Mouse (Mus musculus) urinary bladder, adult 18-20 months (tissue): ENCODE measurements around the gene Trim69.

ENCODE experiments used
- DNase-seq, 2 experiments: peaks; one replicate each; pipeline ENCODE4 v3.0.0; 2022; ENCODE audit warnings: low spot score in 2 of 2, mixed read lengths in 2 of 2

Gene Trim69

DNA sequence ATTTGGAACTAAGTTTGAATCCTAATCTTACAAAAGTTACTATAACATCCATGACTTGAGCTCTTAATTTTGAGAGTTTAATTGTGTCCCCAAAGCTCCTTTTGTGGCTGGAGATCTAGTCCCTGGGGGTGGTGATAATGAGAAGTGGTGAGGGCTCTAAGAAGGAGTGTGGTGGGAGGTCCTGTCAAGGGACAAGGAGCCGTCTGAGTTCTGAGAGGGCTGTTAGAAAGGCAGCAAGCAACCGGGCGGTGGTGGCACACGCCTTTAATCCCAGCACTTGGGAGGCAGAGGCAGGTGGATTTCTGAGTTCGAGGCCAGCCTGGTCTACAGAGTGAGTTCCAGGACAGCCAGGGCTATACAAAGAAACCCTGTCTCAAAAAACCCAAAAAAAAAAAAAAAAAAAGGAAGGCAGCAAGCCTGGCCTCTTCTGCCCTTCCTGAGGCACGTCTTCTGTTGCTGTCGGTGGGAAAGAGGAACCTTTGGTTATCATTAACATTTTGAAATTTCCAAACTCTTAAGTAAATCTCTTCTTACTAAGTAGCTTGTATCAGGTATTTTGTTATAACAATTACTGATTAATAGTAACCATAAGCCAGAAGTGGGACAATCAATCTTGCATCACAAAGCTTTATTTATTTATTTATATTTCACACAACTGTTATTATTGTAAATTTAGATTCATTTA is 6.7 kb upstream of the Trim69 start:
- no peak for DNase-seq

DNA sequence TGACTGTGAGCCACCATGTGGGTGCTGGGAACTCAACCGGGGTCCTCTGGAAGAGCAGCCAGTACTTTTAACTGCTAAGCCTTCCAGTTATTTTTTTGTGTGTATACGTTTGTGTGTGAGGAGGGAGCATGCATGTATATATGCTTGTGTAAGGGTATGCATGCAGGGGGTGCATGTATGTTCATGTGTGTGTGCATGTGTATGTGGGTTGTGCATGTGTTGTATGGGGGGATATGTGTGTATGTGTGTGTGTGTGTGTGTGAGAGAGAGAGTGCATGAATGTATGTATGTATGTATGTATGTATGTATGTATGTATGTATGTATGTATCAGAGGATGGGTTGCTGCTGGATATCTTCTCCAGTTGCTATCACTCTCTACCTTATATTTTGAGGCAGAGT is 6.0 kb upstream of the Trim69 start:
- no peak for DNase-seq

DNA sequence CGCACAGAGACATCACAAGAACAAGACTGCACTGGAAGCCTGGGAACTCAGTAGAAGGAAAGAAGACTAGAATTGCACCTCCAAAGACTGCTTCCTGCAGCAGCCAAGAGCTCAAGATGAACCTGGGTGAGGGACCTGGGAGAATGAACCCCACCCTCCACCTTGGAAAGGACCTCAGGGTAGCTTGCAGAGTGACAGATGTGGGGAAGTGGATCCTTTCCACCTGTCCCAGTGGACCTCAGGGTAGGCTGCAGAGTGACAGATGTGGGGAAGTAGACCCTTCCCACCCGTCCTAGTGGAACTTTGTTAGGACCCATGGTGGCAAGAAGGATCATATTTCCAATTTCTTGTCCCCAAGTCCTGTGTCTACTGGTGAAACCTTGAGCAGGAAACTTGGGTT is 5.2 kb upstream of the Trim69 start:
- DNase-seq = no peak

DNA sequence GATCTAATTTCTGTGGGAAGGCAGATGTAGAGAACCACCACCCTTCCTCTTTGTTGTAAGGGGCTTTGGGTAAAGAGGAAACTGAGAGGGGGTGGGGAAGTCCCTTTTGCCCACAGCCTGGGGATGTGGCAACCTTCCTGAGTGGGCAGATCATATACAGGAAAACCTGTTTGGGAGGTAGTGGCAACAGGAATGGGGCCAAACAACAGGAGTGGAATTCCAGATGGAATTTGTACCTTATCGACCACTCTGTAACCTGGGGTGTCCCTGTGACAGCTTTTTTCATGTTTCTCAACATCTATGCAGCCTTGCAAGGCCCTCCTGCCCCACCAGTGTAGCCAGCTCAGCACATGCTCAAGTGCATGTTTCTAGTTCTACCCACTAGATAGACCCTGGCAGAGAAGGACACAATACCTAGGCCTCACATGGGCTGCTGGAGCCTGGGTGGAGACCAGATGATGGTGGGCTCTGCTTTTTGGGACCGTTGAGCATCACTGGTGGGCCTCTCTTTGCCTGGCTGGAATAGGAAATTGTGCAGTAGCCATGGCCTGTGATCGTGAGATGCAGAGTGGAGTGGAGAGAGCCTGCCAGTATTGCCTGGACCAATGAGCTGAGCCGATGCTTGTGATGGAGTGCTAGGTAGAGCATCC is 4.3 kb upstream of the Trim69 start:
- no peak for DNase-seq

DNA sequence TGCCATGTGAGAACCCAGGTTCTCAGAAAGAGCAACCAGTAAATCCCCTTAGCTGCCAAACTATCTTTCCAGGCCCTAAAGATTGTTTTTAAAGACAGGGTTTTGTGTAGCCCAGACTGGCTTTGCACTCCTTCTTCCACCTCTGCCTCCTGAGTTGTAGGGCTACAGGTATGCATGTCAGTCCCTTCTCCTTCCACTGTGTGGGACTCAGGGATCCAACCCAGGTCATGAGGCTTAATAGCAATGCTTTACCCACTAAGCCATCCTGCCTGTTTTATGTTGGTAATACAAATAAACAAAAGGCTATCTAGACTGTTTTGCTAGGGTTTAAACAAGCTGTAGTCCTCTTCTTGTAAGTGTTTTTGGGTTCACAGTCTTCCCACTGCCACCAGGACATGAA is 2.9 kb upstream of the Trim69 start:
- no peak for DNase-seq

DNA sequence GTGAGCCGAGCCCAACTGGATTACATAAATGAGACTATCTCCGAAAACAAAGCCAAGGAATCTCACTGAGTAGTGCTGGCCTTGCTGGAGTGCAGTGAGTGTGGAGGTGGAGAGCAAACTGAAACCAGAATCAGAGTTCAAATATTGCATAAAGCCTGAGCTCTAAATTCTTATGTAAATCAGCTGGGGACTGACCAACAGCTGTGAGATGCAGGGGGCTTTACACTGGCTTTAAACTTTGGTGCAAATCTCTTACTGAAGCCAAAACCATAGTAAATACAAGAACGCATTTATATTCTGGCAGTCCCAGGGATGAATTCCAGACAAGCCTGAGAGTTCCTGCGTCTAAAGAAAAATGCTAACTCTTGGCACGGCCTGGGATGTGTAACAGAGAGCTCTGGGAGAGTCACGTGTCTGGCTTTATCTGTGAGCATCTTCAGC is 2.1 kb upstream of the Trim69 start:
- DNase-seq = no peak

DNA sequence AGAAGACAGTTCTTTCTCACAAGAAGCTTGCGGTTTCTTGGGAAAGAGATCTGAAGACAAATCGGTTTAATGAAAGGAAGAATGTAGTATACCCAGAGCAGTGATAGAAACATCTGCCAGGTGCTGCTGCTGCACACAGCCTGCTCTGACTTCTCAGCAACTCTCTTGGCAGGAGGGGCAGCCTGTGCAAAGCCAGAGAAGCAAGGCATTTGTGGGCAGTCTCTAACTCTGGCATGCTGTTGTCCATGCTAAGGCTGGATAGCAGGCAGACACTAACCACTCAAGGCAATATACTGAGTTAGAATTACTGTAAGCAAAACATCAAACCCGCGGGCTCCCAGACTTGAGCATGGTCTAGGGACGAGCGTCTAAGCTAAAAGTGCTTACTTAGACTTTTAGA is 833 bp upstream of the Trim69 start:
- DNase-seq = no peak

DNA sequence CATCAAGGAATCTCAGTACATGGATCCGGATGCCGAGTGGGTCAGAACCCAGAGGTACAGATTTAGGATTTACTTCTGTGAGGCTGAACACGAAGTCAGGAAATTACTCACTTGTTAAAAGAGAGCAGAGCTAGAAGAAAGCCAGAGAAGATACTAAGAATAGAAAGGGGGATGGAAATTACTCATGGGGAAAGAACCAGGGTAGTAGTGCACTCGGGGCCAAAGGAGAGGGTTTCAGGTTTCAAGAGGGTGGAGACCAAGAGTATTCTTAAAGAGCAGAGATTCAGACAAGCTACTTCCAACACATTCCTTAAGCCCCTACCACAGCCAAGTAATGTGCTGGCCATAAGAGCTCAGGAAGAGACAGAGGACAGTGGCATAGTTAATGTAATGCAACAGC is 1.0 kb downstream of the Trim69 start:
- no peak for DNase-seq

DNA sequence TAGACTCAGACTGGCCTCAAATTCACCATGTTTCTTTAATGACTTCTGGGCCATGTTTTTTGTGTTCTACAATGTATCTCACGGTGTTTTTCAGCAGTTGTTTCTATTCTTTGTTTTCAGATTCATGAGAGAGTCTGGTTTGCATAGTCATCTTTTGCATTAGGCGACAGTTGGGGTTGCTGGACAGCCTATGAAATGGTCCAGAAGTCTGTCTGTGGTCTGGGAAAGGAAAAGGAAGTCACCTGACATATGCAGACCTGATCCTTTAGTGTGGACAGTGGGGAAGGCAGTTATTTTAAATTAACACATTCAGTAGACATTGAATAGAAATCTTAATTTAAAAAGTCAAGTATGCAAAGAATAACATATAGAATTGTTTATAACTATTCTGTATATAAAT is 2.0 kb downstream of the Trim69 start:
- DNase-seq = no peak

DNA sequence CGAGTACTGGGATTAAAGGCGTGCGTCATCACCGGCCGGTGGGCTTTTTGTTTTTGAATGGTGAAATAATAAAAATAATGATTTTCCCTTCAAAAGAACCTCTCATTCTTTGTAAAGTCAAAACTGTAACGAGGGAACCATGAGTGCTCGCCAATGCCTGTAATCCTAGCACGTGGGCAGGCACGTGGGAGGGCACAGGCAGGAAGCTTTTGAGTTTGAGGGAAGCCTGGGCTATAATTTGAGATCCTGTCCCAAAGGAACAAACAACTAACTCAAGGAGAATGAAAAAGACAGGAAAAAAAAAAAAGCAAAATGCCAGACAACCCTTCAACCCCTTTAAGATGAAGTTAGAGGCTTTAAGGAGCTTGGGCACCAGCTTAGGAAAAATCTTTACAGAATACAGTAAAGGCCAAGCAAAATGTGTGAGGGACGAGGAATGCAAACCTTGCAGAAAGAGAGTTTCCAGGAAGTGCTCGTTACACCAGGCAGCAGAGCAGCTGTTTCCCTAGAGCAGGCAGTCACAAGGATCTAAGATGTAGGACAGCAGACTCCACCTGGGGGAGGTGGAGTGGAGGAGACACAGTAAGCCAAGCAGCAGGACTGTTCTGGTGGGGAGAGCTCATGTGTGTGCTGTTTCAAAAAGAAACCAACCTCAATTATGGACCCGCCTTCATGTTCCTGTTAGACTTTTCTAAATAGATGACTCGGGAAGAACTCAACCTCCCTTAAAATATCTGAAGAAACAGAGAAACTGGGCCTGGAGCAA is 3.1 kb downstream of the Trim69 start:
- no peak for DNase-seq

DNA sequence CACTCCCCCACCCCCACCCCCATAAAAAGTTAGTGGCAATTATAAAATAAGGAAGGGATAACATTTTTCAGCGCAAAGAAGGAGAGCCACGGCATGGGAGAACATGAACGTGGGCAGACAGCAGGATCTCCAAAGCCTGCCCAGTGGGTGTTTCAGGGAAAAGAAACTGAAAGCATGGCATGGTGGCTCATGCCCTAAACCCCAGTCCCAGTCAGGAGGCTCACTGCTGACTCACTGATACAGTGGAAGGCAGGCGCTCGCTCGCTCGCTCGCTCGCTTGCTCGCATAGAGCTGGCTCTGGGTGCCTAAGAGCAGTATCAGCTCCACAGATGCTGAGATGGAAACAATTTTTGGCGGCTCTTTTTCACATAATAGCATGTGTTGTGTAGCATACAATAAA is 3.8 kb downstream of the Trim69 start:
- no peak for DNase-seq

DNA sequence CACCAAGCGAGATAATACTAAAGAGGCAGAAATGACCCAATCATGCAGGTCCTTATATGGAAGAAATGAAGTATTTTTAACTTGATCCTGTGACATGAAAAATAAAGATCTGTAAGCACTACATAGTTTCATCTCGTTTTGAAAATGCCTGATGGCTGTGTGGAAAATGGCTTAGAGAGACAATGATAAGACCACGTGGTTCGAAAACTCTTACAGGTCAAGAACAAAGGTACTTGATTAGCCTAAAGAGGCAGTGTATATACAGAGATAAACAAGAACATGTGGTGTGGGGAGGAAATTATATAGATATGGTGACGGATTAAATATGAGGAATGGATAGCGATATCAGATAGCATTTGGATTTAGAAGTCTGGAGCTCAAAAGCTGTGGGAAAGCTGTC is 10.8 kb downstream of the Trim69 start:
- DNase-seq = no peak

DNA sequence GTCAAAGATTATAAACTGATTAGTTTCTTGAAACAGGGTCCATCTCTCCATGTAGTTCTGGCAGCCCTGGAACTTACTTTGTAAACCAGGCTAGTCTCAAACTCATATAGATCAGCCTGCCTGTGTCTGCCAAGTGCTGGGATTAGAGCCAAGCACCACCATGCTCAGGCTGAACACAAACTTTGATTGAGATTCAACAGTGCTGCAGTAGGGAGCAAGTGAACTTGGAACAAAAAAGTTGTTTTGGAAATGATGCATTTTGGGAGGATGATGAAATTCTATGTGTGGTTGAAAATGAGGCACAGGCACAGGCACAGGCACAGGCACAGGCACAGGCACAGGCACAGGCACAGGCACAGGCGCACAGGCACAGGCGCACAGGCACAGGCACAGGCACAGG is 11.7 kb downstream of the Trim69 start:
- no peak for DNase-seq

DNA sequence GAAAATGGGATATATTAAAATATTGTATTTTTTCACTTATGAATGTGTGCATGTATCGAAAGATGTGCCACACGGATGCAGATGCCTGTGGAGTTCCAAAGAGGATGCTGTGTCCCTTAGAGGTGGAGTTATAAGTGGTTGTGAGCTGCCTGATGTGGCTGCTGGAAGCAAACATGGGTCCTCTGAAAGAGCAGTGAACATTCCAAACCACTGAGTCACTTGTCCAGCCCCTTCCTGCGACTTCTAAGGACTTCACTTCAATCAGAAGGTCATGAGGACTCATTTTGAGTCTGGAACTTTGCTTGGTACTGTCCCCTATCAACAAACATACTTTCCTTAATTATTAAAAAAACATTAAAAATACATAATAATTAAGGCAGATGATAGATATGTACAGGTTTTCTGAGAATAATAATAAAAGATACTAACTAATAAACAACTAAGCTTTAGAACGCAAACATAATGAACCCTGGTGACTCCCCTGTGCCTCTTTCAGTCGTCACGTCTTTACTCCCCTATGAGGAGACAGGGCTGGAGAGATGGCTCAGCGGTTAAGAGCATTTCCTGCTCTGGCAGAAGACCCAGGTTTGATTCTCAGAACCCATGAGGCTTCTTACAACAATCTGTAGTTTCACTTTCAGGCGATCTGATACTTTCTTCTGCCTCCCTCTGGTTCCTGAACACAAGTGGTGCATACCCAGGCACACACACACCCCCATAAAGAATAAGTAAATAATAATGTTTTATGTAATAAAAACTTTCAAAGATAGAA is 19.7 kb downstream of the Trim69 start:
- DNase-seq = no peak

DNA sequence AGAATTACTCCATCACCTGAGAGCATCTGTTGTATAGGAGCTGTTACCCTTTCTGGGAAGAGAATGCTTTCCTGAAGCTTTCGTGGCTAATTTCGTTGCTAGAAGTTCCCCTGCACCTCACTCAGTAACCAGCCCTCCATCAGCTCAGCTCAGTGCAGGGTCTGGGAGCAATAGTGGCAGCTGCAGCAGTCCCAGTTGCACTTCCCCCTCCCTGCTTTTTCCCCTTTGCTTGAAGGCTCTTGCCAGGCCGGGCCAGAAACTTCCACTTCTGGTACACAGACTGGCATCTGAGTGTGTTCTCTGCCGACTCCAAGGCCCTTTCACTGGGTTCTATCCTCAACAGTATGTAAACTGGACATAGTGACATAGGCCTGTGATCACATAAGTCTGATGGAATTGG is 24.6 kb downstream of the Trim69 start:
- DNase-seq = no peak

DNA sequence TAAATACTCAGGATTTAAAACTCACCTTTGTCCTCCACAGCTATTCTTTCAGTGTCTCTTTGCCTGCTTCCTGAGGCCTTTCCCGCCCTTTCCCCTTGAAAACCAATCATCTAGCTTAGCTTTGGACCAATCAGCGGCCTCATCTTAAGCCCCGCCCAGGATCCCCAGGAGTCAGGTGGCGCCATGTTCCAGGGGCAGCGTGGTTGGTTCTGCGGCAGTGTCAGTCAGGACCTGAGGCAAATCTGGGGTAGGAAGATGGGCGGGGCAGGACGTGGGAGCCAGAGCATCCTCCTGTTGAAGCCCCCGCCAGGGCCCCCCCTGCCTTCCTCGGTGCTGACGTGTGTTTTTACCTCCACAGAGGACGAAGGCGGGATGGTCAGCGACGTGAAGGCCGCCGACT is 25.6 kb downstream of the Trim69 start, which contains the start of the genes Patl2 and Terb2:
TSS of gene Patl2 (minus strand) at position 84 of the 400 bp plus-strand sequence.
TSS of gene Terb2 (plus strand) at position 167 of the 400 bp plus-strand sequence.
- no peak for DNase-seq

DNA sequence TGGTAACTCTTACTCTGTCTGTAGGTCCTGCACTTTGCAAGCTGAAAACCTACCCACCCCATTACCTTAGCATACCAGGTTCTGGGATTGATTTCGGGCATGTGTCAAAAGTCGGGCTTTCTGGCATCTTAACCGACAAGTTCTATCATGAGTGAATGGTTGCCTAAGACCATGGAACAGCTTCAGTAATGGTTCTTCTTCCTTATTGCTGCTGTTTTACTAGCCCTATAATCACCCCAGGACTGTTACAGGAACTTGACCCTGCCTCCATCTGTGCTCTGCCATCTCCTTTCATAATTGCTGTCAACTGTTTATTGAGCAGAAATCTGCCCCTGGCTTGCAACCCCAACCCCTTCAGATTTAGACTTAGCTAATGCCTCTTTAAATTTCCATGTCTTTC is 26.3 kb downstream of the Trim69 start:
- DNase-seq = no peak

DNA sequence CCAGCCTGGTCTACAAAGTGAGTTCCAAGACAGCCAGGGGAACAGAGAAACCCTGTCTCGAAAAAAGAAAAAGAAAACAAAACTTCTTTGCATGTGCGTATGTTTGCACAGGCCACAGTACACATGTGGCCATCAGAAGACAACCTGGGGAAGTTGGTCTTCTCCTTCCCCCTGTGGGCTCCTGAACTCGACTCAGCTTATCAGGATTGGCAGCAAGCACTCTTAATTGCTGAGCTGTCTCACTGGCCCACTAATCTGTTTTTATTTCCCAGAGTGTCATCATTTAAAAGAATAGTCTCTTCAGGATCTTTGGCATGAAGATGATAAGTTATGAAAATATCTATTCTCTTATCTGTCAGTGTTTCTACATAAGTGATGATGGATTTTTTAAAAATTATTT is 31.3 kb downstream of the Trim69 start:
- DNase-seq = no peak

DNA sequence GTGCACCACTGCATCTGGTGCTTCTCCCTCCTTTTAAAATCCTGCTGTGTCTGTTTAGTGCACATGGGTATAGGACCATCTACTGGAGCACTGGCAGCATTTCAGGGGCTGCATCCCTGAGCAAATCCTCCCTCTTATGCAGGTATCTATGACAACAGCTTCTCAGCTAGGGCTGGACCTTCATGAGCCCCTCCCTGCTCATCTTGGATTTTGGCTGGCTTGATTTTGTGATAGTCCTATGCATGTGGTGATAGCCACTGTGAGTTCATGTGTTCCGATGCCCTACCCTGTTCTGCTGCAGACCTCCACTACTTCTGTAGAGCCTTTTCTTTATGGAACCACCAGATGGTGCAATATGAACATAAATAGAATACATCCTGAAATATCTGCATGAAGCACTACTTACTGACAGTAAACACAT is 34.0 kb downstream of the Trim69 start:
- DNase-seq = no peak

DNA sequence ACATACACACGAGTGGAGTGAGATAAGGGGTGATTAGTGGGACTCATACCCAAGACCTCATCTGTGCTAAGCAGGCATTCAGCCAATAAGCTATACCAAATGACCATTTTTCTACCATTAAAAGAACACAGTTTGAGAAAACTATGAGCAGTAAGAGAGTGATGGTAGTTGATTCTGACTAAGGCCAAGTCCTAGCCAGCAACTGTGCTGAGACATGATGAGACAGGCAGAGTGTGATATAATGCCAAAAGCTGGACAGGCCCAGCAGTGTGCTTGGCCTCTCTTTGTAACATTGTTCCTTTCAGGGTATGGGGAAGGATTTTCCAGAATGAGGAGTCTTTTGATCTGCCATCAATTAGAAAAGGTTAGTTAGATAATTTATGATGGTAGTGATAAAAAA is 41.0 kb downstream of the Trim69 start:
- DNase-seq = no peak

DNA sequence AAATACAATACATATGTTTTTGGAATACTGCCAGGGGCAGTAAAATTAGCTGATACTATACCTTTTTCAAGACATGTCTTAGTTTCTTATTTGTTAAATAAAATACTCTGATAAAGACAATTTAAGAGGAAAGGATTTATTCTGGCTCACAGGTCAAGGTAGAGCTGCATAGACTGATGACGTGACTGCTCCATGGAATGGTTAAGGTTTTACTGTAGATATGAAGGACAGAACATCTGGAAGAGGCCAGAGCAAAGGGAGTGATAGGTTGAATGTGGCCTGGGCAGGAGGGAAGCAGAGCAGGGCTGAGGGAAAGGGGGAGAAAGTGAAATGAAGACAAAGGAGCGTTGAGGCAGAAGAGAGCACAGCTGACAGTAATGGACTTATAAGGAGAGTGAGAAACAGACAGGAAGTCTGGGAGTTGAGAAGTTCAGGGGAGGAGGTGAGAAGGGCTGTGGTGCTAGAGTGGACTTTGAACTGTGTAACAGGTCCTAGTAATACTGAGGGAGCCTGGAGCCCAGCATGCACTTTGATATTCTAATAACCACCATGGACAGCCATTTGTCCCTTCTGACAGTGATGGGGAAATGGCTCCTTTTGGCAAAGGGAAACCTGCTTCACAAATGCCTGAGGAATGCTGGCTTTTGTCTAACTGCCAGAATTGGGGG is 46.1 kb downstream of the Trim69 start:
- DNase-seq = no peak
